Mouse (Mus musculus) bone marrow, adult 2 months (tissue): ENCODE data around the gene E330034G19Rik. TPM values are rescaled to one million over a fixed set of nuclear protein-coding genes. Genes with fewer than 3 reads are reported as not detected.
"Not testable (repeated sequence)": the region's sequence is repeated elsewhere in the genome, so short reads cannot be mapped to it uniquely, and the experiment has no call there.

Experiments
- H3K27ac ChIP-seq: fragments of 200-500 bp; 2 replicates; pipeline ENCODE4 v1.5.1; 2012; ENCODE audit warnings: low read depth, mild to moderate bottlenecking, control low read depth, inconsistent platforms, low read length; ENCODE audit not compliant: control insufficient read depth, poor library complexity, insufficient read depth
- H3K4me1 ChIP-seq: fragments of 200-500 bp; 2 replicates; pipeline ENCODE4 v1.6.1; 2011; ENCODE audit warnings: low read length; ENCODE audit not compliant: control insufficient read depth, insufficient read depth
- H3K4me3 ChIP-seq: fragments of 200-500 bp; replicated peaks from 2 replicates; pipeline ENCODE3; 2011; ENCODE audit warnings: mild to moderate bottlenecking, low read depth, low read length, control low read depth; ENCODE audit not compliant: control insufficient read depth
- CTCF ChIP-seq: fragments of 200-500 bp; IDR thresholded peaks from 2 replicates; pipeline ENCODE4 v1.5.1; 2011; ENCODE audit warnings: low read length, control low read depth; ENCODE audit not compliant: control insufficient read depth, insufficient read depth
- POLR2A ChIP-seq: fragments of 200-500 bp; IDR thresholded peaks from 2 replicates; pipeline ENCODE4 v1.6.1; 2011; ENCODE audit warnings: low read depth, mild to moderate bottlenecking, control low read depth, low read length, borderline replicate concordance; ENCODE audit not compliant: control insufficient read depth
- WGBS: fragments of 180-500 bp; shearing (Covaris S2); methylation state at CpG from one replicate; pipeline ENCODE4 v1.1.7; 2018; 5-methylcytosine and 5-hydroxymethylcytosine counted together
- polyA plus RNA-seq: library from polyadenylated mRNA; stranded (reverse); fragments of >200 nt; gene quantifications from 2 replicates; pipeline ENCODE4 v1.2.4, GENCODE M21; 2011; ENCODE audit warnings: low replicate concordance; ENCODE audit not compliant: missing spikeins, insufficient read depth, insufficient read length

E330034G19Rik gene
- polyA plus RNA-seq, 1 experiment = not detected

- Histone ChIP-seq H3K4me1 (no peaks in the 10 kb centered on the region), H3K4me3 (no peak overlapping the region), H3K27ac (no peak overlapping the region)
- TF ChIP-seq POLR2A = no peak
- no peak for TF ChIP-seq CTCF
These were observed 2.3 kb upstream of the E330034G19Rik start for GRCm38 (mm10) chr14:24290726-24291125.

- H3K4me3 ChIP-seq = no peak overlapping the region
- TF ChIP-seq CTCF (no peak), POLR2A (no peak)
These were observed 617 bp downstream of the E330034G19Rik start for GRCm38 (mm10) chr14:24293631-24294030.

GRCm38 (mm10) chr14:24302126-24302525 is 9.1 kb downstream of the E330034G19Rik start:
- H3K4me1 ChIP-seq, H3K4me3 ChIP-seq, H3K27ac ChIP-seq: not testable (repeated sequence)
- WGBS = 71% methylated on average over 1 of the region's 1 CpGs

More at GRCm38 (mm10) chr14:24293631-24294030, 617 bp downstream of the E330034G19Rik start:
- Histone ChIP-seq H3K4me1 (no peaks in the 10 kb centered on the region), H3K27ac (no peak overlapping the region)
- WGBS = 81% methylated on average over 5 of the region's 5 CpGs

GRCm38 (mm10) chr14:24306667-24307066 is 13.7 kb downstream of the E330034G19Rik start:
- Histone ChIP-seq H3K4me1 (no peaks in the 10 kb centered on the region), H3K27ac (no peak overlapping the region), H3K4me3 (no peak overlapping the region)
- WGBS = 54% methylated on average over 6 of the region's 6 CpGs
- TF ChIP-seq CTCF = no peak
- TF ChIP-seq POLR2A = no peak

GRCm38 (mm10) chr14:24307146-24307545 is 14.1 kb downstream of the E330034G19Rik start:
- TF ChIP-seq CTCF (no peak), POLR2A (no peak)
- Histone ChIP-seq H3K4me3 (no peak overlapping the region), H3K4me1 (no peaks in the 10 kb centered on the region), H3K27ac (no peak overlapping the region)
- 83% methylated on average over 1 of the region's 1 CpGs for WGBS

GRCm38 (mm10) chr14:24311110-24311509 is 18.1 kb downstream of the E330034G19Rik start:
- no peak overlapping the region for H3K27ac ChIP-seq
- H3K4me3 ChIP-seq = no peak overlapping the region
- H3K4me1 ChIP-seq = no peaks in the 10 kb centered on the region
- WGBS = 32% methylated on average over 3 of the region's 3 CpGs
- peak; percentile 57 for TF ChIP-seq CTCF
- TF ChIP-seq POLR2A = no peak

GRCm38 (mm10) chr14:24347007-24347406 is 54.0 kb downstream of the E330034G19Rik start:
- H3K4me1 ChIP-seq, H3K27ac ChIP-seq, H3K4me3 ChIP-seq: not testable (repeated sequence)
- WGBS = 82% methylated on average over 3 of the region's 3 CpGs

- Histone ChIP-seq H3K4me3 (no peak overlapping the region), H3K4me1 (no peaks in the 10 kb centered on the region), H3K27ac (no peak overlapping the region)
- WGBS = 57% methylated on average over 22 of the region's 22 CpGs
- TF ChIP-seq POLR2A (no peak), CTCF (peak; percentile 58)
These were observed 65.4 kb downstream of the E330034G19Rik start for GRCm38 (mm10) chr14:24358295-24358951.

Other genes with a start within 250 kb of the E330034G19Rik start
- gene Dlg5, start 47.3 kb upstream of the E330034G19Rik start, polyA plus RNA-seq = 5.2 and 8.4 TPM in 2 replicates
- 3.8 and 6.9 TPM in 2 replicates for gene Polr3a, start 193.8 kb downstream of the E330034G19Rik start, polyA plus RNA-seq
- gene Rps24, start 193.9 kb downstream of the E330034G19Rik start, polyA plus RNA-seq = 2,952 and 4,163 TPM in 2 replicates